Mouse (Mus musculus) gastrocnemius, adult 2 months (tissue): ENCODE data around the gene Sapcd2. TPM values are rescaled to one million over a fixed set of nuclear protein-coding genes. Genes with fewer than 3 reads are reported as not detected.

Experiments used
- DNase-seq: peaks from one replicate; pipeline ENCODE4 v3.0.0; 2022
- H3K27ac ChIP-seq: fragments of 200-600 bp; 2 replicates; pipeline ENCODE4 v1.8.1; 2022; ENCODE audit warnings: mild to moderate bottlenecking
- H3K4me3 ChIP-seq: fragments of 200-600 bp; 2 replicates; pipeline ENCODE4 v1.8.1; 2022; ENCODE audit warnings: mild to moderate bottlenecking, moderate library complexity
- CTCF ChIP-seq: fragments of 200-600 bp; IDR thresholded peaks from 2 replicates; pipeline ENCODE4 v1.8.1; 2022; ENCODE audit warnings: antibody characterized with exemption, mild to moderate bottlenecking, moderate library complexity
- intact Hi-C: fragments of 180-260 bp; cut with DNase I; formaldehyde crosslinking; loops from one replicate; pipeline ENCODE4 v1.15.1; 2025
- total RNA-seq, 2 experiments: library from RNA; stranded (reverse); gene quantifications; 2 replicates each; pipeline ENCODE4 v1.2.3; 2021

The Sapcd2 gene
- total RNA-seq, 2 experiments from 2014 or later: not detected

GRCm38 (mm10) chr2:25356208-25357079 lies 15.7 kb upstream of the Sapcd2 start, which contains the start of gene Dpp7:
Dpp7 (minus strand) TSS chr2:25356359.
- H3K4me3 ChIP-seq: peak within 1 kb of the TSS; percentile 86
- intact Hi-C loops: no loop called here
- DNase-seq: peak; percentile 90
- H3K27ac ChIP-seq: peak within 1 kb of the TSS; percentile 64
- TF ChIP-seq CTCF: no peak

DNA sequence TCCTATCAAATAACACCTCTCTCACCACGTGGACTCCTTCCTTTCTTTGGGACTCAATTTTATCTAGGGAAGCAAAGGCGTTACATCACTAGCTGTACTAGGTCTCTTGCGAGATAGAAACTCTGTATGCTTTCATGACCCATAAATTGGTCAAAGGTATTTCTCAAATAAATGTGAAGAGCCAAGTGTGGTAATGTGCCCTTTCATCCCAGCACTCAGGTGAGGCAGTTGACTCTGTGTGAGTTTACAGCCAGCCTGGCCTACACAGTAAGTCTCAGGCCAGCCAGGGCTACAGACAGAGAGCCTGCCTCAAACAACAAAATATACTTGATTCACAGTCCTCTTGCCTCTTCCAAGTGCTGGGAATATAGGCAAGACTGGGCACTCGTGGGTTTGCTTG lies 12.3 kb upstream of the Sapcd2 start:
- intact Hi-C loops: no loop called here
- TF ChIP-seq CTCF: no peak

DNA sequence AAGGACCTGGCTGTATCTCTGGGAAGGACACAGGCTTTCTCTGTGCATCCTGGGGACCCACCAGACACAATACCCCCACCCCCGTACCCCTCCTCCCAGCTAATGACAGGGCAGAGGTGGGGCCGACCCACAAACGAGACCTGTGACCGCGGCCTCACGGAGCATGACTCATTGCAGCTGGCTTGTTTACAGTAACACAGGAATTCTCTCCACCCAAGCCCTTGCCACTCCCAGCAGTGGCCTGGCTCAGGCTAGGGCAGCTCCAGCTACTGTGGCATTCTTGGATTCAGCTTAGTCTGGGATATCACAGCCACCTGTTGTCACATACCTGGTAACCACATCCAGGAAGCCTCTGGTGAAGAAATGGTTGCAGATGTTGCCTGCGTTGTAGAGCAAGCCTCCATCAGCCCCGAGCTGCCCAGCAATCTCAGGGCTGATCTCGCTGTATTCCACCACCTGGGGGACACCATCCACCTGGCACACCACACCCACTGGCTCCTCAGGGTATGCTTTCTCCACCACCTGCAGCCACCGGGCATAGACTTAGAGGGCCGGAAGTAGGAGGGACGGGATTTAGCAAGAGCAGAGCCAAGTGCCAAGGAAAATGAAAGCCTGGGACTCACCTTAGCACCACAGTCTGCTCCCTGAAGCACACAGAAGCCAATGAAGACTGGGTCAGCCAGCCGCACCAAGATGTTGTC lies 8.5 kb upstream of the Sapcd2 start:
- no peak for TF ChIP-seq CTCF
- DNase-seq: no peak
- Histone ChIP-seq H3K4me3 (peak overlapping the region; percentile 90; the same call in 1 of the 2 replicates), H3K27ac (no peak overlapping the region)
- intact Hi-C loops: no loop called here

More for the DNA sequence above, 12.3 kb upstream of the Sapcd2 start:
- no peak overlapping the region for H3K27ac ChIP-seq
- no peak overlapping the region for H3K4me3 ChIP-seq
- no peak for DNase-seq

DNA sequence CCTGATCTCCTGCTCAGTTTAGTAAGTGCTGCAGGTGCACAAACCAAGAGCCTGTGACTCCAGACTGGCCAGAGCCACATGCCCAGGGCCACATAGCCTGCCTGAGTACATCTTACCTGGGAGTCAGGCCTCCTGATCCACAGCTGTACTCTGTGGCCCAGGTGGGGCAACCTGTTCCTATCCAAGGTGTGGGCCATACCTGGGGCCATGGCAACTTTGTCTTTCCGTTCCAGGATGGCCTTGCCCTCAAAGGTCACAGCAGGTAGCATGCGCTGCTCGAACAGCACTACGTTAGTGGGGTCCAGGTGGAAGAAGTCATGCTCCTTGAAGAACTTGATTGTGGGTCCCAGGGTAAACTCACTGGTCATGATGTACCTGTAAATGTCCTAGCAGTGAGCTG lies 7.8 kb upstream of the Sapcd2 start:
- H3K4me3 ChIP-seq: peak overlapping the region; percentile 90
- intact Hi-C loops: no loop called here
- no peak overlapping the region for H3K27ac ChIP-seq
- no peak for DNase-seq
- TF ChIP-seq CTCF: no peak

DNA sequence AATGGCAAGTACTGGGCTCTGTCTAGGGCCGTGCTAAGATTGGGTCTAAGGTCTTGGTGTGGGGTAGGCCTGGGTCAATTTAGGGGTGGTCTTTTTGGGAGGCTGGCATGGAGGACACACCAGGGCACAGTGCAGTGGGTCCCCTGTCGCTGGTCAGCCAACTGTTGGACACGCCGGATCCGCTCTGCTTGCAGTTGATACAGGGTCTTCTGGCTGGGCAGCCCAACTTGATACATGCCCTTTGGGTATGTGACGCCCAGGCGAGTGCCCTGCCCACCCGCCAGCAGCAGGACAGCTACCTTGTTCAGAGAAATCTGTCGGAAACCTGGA lies 7.4 kb upstream of the Sapcd2 start:
- no peak for TF ChIP-seq CTCF
- intact Hi-C loops: no loop called here
- DNase-seq: no peak
- Histone ChIP-seq H3K27ac (peak overlapping the region; percentile 67), H3K4me3 (peak overlapping the region; percentile 90)

- peak within 1 kb of the TSS; percentile 67 for H3K27ac ChIP-seq
- DNase-seq: peak; percentile 90
- intact Hi-C loops: no loop called here
- TF ChIP-seq CTCF: no peak
- H3K4me3 ChIP-seq: peak within 1 kb of the TSS; percentile 90
Observed at GRCm38 (mm10) chr2:25365091-25365761, 6.9 kb upstream of the Sapcd2 start, which contains the start of gene Uap1l1. Uap1l1 (minus strand) TSS chr2:25365682.

GRCm38 (mm10) chr2:25369996-25370395 lies 2.1 kb upstream of the Sapcd2 start:
- no peak for TF ChIP-seq CTCF
- intact Hi-C loops: no loop called here
- Histone ChIP-seq H3K27ac (no peak overlapping the region), H3K4me3 (no peak overlapping the region)
- DNase-seq: no peak

- TF ChIP-seq CTCF: no peak
- no peak for DNase-seq
- intact Hi-C loops: no loop called here
- peak overlapping the region; percentile 77 for H3K4me3 ChIP-seq
- H3K27ac ChIP-seq: no peak overlapping the region
Observed at GRCm38 (mm10) chr2:25372644-25373391, 697 bp downstream of the Sapcd2 start.

- no peak overlapping the region for H3K27ac ChIP-seq
- intact Hi-C loops: no loop called here
- H3K4me3 ChIP-seq: no peak overlapping the region
- DNase-seq: no peak
- no peak for TF ChIP-seq CTCF
Observed at GRCm38 (mm10) chr2:25373431-25373830, 1.3 kb downstream of the Sapcd2 start.

DNA sequence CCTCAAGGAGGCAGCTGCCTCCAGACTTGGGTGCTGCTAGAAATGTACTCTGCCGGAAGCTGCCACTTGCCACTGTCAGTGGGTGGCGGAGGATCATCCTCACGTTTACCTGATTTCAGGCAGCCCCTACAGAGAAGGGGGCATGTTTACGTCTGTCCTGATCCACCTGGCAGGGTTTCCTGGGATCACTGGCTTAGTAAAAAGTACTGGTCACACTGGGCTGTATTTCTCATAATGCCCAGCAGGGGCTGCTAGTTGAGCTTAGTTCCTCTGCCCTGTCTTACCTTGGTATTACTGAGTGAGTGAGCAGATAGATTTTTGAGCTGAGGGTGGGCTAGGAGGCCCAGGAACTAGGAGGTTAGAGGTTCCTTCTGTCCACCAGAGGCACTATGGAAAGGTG lies 4.5 kb downstream of the Sapcd2 start:
- intact Hi-C loops: loop anchor here (2.0 kb wide), 2 partner anchors 24 to 50 kb away; no protein-coding TSS in a partner anchor
- Histone ChIP-seq H3K4me3 (no peak overlapping the region), H3K27ac (no peak overlapping the region)
- DNase-seq: peak; percentile 69
- TF ChIP-seq CTCF: peak; percentile 81

GRCm38 (mm10) chr2:25384492-25384891 lies 12.4 kb downstream of the Sapcd2 start:
- Histone ChIP-seq H3K27ac (no peak overlapping the region), H3K4me3 (no peak overlapping the region)
- no peak for DNase-seq
- no peak for TF ChIP-seq CTCF
- intact Hi-C loops: no loop called here

DNA sequence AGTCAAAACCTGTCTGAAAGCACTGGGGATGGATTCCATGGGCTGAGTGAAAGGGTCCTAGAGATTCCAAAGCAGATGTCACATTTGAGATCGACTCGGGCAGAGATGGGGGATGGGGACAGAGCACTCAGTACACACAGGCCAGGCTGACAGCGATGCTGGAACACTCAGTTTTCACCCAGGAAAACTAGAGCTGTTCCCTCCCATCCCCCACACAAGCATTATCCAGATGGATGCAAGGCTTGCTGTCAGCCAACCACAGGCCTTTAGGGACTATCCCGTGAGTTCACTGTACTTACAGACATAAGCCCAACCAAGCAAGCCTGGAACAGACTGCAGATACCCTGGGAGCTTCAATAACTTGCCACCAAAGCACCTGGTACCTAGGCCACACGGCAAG lies 19.1 kb downstream of the Sapcd2 start:
- TF ChIP-seq CTCF: no peak
- intact Hi-C loops: no loop called here
- H3K4me3 ChIP-seq: no peak overlapping the region
- no peak for DNase-seq
- H3K27ac ChIP-seq: no peak overlapping the region
